Mouse (Mus musculus) liver, embryonic 13.5 days (tissue): ENCODE results near the gene Pla2g4e. TPM values are rescaled to one million over a fixed set of nuclear protein-coding genes. Genes with fewer than 3 reads are reported as not detected.

Experiments used
- ATAC-seq: fragments of 200-750 bp; cut with Nextera tagmentation; 2 replicates; pipeline ENCODE4 v1.8.0; 2017; ENCODE audit warnings: low read depth, mild to moderate bottlenecking, moderate number of reproducible peaks, moderate library complexity
- DNase-seq: peaks from one replicate; pipeline ENCODE4 v3.0.0; 2022
- H3K27ac ChIP-seq: fragments of 300-500 bp; sonication (generic); 2 replicates; pipeline ENCODE4 v1.5.1; 2015; ENCODE audit warnings: moderate library complexity, mild to moderate bottlenecking, inconsistent platforms
- H3K27me3 ChIP-seq: fragments of 300-500 bp; sonication (generic); 2 replicates; pipeline ENCODE4 v1.6.1; 2015; ENCODE audit warnings: mild to moderate bottlenecking, inconsistent platforms
- H3K36me3 ChIP-seq: fragments of 300-500 bp; sonication (generic); 2 replicates; pipeline ENCODE4 v1.6.1; 2015; ENCODE audit warnings: mild to moderate bottlenecking, inconsistent platforms
- H3K4me1 ChIP-seq: fragments of 300-500 bp; sonication (generic); replicated peaks from 2 replicates; pipeline ENCODE4 v1.6.1; 2015; ENCODE audit warnings: inconsistent platforms
- H3K4me2 ChIP-seq: fragments of 300-500 bp; sonication (generic); 2 replicates; pipeline ENCODE4 v1.6.1; 2015; ENCODE audit warnings: inconsistent platforms, mild to moderate bottlenecking, moderate library complexity
- H3K4me3 ChIP-seq: fragments of 300-500 bp; sonication (generic); replicated peaks from 2 replicates; pipeline ENCODE4 v1.5.1; 2015; ENCODE audit warnings: mild to moderate bottlenecking, inconsistent platforms
- H3K9ac ChIP-seq: fragments of 300-500 bp; sonication (generic); 2 replicates; pipeline ENCODE4 v1.6.1; 2015; ENCODE audit warnings: mild to moderate bottlenecking, inconsistent platforms
- H3K9me3 ChIP-seq: fragments of 300-500 bp; sonication (generic); replicated peaks from 2 replicates; pipeline ENCODE4 v1.6.1; 2016; ENCODE audit warnings: inconsistent platforms
- WGBS: fragments of 180-500 bp; shearing (Covaris S2); methylation state at CpG from one replicate; pipeline ENCODE4 v1.1.7; 2015; ENCODE audit not compliant: insufficient replicate concordance; 5-methylcytosine and 5-hydroxymethylcytosine counted together
- polyA plus RNA-seq: library from polyadenylated mRNA; unstranded; fragments of >200 nt; fragmentation: Nextera tagmentation; extraction: Ambion mirVana; gene quantifications from 2 replicates; pipeline ENCODE4 v1.2.1, GENCODE M21; 2015

Pla2g4e gene
- polyA plus RNA-seq, 1 experiment from 2014 or later = not detected

- Histone ChIP-seq H3K9ac (peak within 1 kb of the TSS; percentile 91), H3K27me3 (no peaks in the 10 kb centered on the region), H3K4me3 (peak within 1 kb of the TSS; percentile 76), H3K4me1 (peaks cover 28% of the 10 kb centered on the region), H3K27ac (peak within 1 kb of the TSS; percentile 88), H3K9me3 (no peaks in the 10 kb centered on the region), H3K4me2 (peak within 1 kb of the TSS; percentile 91), H3K36me3 (no peaks in the 10 kb centered on the region)
- WGBS = under 1% methylated on average over 53 of the region's 53 CpGs
- ATAC-seq = peak; percentile 99
- DNase-seq = peak; percentile 98
These were observed 90.7 kb downstream of the Pla2g4e start, which contains the start of gene Ehd4 for GRCm38 (mm10) chr2:120154361-120154894. Gene Ehd4, minus strand, starts transcription at chr2:120154606.

- 1% methylated on average over 38 of the region's 38 CpGs for WGBS
These were observed 91.4 kb downstream of the Pla2g4e start for GRCm38 (mm10) chr2:120153586-120154360.

GRCm38 (mm10) chr2:120150571-120150970 is 94.6 kb downstream of the Pla2g4e start:
- H3K4me1 ChIP-seq = peaks cover 34% of the 10 kb centered on the region
- no peaks in the 10 kb centered on the region for H3K27me3 ChIP-seq
- no peaks in the 10 kb centered on the region for H3K9me3 ChIP-seq
- H3K4me2 ChIP-seq = no peak overlapping the region
- H3K36me3 ChIP-seq = no peaks in the 10 kb centered on the region
- DNase-seq (no peak), ATAC-seq (no peak)
- no peak overlapping the region for H3K4me3 ChIP-seq
- no peak overlapping the region for H3K27ac ChIP-seq
- no peak overlapping the region for H3K9ac ChIP-seq
- 76% methylated on average over 3 of the region's 3 CpGs for WGBS

More at GRCm38 (mm10) chr2:120153586-120154360, 91.4 kb downstream of the Pla2g4e start:
- Histone ChIP-seq H3K4me1 (peaks cover 28% of the 10 kb centered on the region), H3K4me2 (peak overlapping the region; percentile 91), H3K9ac (peak overlapping the region; percentile 91), H3K27ac (peak overlapping the region; percentile 88), H3K27me3 (no peaks in the 10 kb centered on the region), H3K36me3 (no peaks in the 10 kb centered on the region), H3K9me3 (no peaks in the 10 kb centered on the region), H3K4me3 (peak overlapping the region; percentile 76)
- DNase-seq (no peak), ATAC-seq (peak; percentile 9)

- no peaks in the 10 kb centered on the region for H3K9me3 ChIP-seq
- ATAC-seq (no peak), DNase-seq (no peak)
- WGBS = 76% methylated on average over 7 of the region's 7 CpGs
- H3K4me3 ChIP-seq = no peak overlapping the region
- no peaks in the 10 kb centered on the region for H3K36me3 ChIP-seq
- H3K4me1 ChIP-seq = peaks cover 25% of the 10 kb centered on the region
- no peak overlapping the region for H3K9ac ChIP-seq
- no peak overlapping the region for H3K4me2 ChIP-seq
- no peaks in the 10 kb centered on the region for H3K27me3 ChIP-seq
- no peak overlapping the region for H3K27ac ChIP-seq
These were observed 95.5 kb downstream of the Pla2g4e start for GRCm38 (mm10) chr2:120149634-120150033.

GRCm38 (mm10) chr2:120147999-120148398 is 97.1 kb downstream of the Pla2g4e start:
- peaks cover 14% of the 10 kb centered on the region for H3K4me1 ChIP-seq
- ATAC-seq (no peak), DNase-seq (no peak)
- H3K4me3 ChIP-seq = no peak overlapping the region
- H3K27ac ChIP-seq = no peak overlapping the region
- H3K36me3 ChIP-seq = no peaks in the 10 kb centered on the region
- WGBS = 51% methylated on average over 3 of the region's 3 CpGs
- no peak overlapping the region for H3K9ac ChIP-seq
- H3K9me3 ChIP-seq = no peaks in the 10 kb centered on the region
- no peaks in the 10 kb centered on the region for H3K27me3 ChIP-seq
- H3K4me2 ChIP-seq = no peak overlapping the region

- no peak overlapping the region for H3K4me3 ChIP-seq
- 11% methylated on average over 2 of the region's 2 CpGs for WGBS
These were observed 97.8 kb downstream of the Pla2g4e start for GRCm38 (mm10) chr2:120147364-120147763.

GRCm38 (mm10) chr2:120146543-120146942 is 98.6 kb downstream of the Pla2g4e start:
- Histone ChIP-seq H3K9me3 (no peaks in the 10 kb centered on the region), H3K4me2 (no peak overlapping the region), H3K27ac (no peak overlapping the region), H3K36me3 (no peaks in the 10 kb centered on the region), H3K9ac (no peak overlapping the region), H3K4me3 (no peak overlapping the region), H3K27me3 (no peaks in the 10 kb centered on the region), H3K4me1 (peaks cover 5% of the 10 kb centered on the region)
- 64% methylated on average over 2 of the region's 2 CpGs for WGBS
- DNase-seq (no peak), ATAC-seq (no peak)

More at GRCm38 (mm10) chr2:120147364-120147763, 97.8 kb downstream of the Pla2g4e start:
- no peak overlapping the region for H3K27ac ChIP-seq
- H3K27me3 ChIP-seq = no peaks in the 10 kb centered on the region
- no peaks in the 10 kb centered on the region for H3K36me3 ChIP-seq
- H3K4me1 ChIP-seq = peaks cover 9% of the 10 kb centered on the region
- ATAC-seq (no peak), DNase-seq (no peak)
- no peaks in the 10 kb centered on the region for H3K9me3 ChIP-seq
- H3K4me2 ChIP-seq = no peak overlapping the region
- no peak overlapping the region for H3K9ac ChIP-seq

- WGBS = 82% methylated on average over 4 of the region's 4 CpGs
- H3K4me2 ChIP-seq = no peak overlapping the region
- H3K27me3 ChIP-seq = no peaks in the 10 kb centered on the region
- no peak for ATAC-seq
- H3K4me3 ChIP-seq = no peak overlapping the region
- H3K4me1 ChIP-seq = peaks cover 5% of the 10 kb centered on the region
- no peaks in the 10 kb centered on the region for H3K36me3 ChIP-seq
- DNase-seq = no peak
- H3K9ac ChIP-seq = no peak overlapping the region
- no peaks in the 10 kb centered on the region for H3K9me3 ChIP-seq
- H3K27ac ChIP-seq = no peak overlapping the region
These were observed 100.7 kb downstream of the Pla2g4e start for GRCm38 (mm10) chr2:120144390-120144789.

GRCm38 (mm10) chr2:120142336-120142735 is 102.8 kb downstream of the Pla2g4e start:
- Histone ChIP-seq H3K36me3 (no peaks in the 10 kb centered on the region), H3K9ac (no peak overlapping the region), H3K4me1 (no peaks in the 10 kb centered on the region), H3K4me2 (no peak overlapping the region), H3K27me3 (no peaks in the 10 kb centered on the region), H3K27ac (no peak overlapping the region), H3K9me3 (no peaks in the 10 kb centered on the region), H3K4me3 (no peak overlapping the region)
- no peak for ATAC-seq
- no peak for DNase-seq
- WGBS = 72% methylated on average over 5 of the region's 5 CpGs

GRCm38 (mm10) chr2:120141671-120142070 is 103.5 kb downstream of the Pla2g4e start:
- Histone ChIP-seq H3K36me3 (no peaks in the 10 kb centered on the region), H3K27ac (no peak overlapping the region), H3K9ac (no peak overlapping the region), H3K4me2 (no peak overlapping the region), H3K4me3 (no peak overlapping the region), H3K27me3 (no peaks in the 10 kb centered on the region), H3K4me1 (no peaks in the 10 kb centered on the region), H3K9me3 (no peaks in the 10 kb centered on the region)
- ATAC-seq (no peak), DNase-seq (no peak)
- 74% methylated on average over 1 of the region's 1 CpGs for WGBS

- Histone ChIP-seq H3K36me3 (no peaks in the 10 kb centered on the region), H3K9ac (no peak overlapping the region), H3K27me3 (no peaks in the 10 kb centered on the region), H3K4me3 (no peak overlapping the region), H3K4me2 (no peak overlapping the region), H3K9me3 (no peaks in the 10 kb centered on the region), H3K27ac (no peak overlapping the region), H3K4me1 (no peaks in the 10 kb centered on the region)
- ATAC-seq = no peak
- 77% methylated on average over 5 of the region's 5 CpGs for WGBS
- DNase-seq = no peak
These were observed 104.8 kb downstream of the Pla2g4e start for GRCm38 (mm10) chr2:120140326-120140725.

- WGBS = 68% methylated on average over 1 of the region's 1 CpGs
- Histone ChIP-seq H3K4me2 (no peak overlapping the region), H3K9ac (no peak overlapping the region), H3K4me1 (no peaks in the 10 kb centered on the region), H3K27ac (no peak overlapping the region), H3K4me3 (no peak overlapping the region), H3K9me3 (no peaks in the 10 kb centered on the region), H3K27me3 (no peaks in the 10 kb centered on the region), H3K36me3 (no peaks in the 10 kb centered on the region)
- ATAC-seq (no peak), DNase-seq (no peak)
These were observed 106.0 kb downstream of the Pla2g4e start for GRCm38 (mm10) chr2:120139091-120139490.
